Mouse (Mus musculus) erythroid progenitor cell, adult 5-6 weeks (primary cell): ENCODE data around the gene Slc25a18. TPM values are rescaled to one million over a fixed set of nuclear protein-coding genes. Genes with fewer than 3 reads are reported as not detected.
A peak's percentile ranks its signal among the peaks of the same experiment; 100 is the strongest.
"Not testable (repeated sequence)": the region's sequence is repeated elsewhere in the genome, so short reads cannot be mapped to it uniquely, and the experiment has no call there.

Source experiments
- ATAC-seq: replicated peaks from 2 replicates; pipeline ENCODE4 v1.8.0; 2016; ENCODE audit warnings: moderate number of reproducible peaks, mild to moderate bottlenecking, moderate TSS enrichment, inconsistent platforms; ENCODE audit not compliant: poor library complexity, low FRiP score, severe bottlenecking
- total RNA-seq, 2 experiments: library from RNA; stranded (forward) in 1 of 2; stranded (reverse) in 1 of 2; fragments of 150-400 nt in 1 of 2; fragments of 186-747, 209-891 nt in 1 of 2; gene quantifications; 2 replicates each; pipeline versions ENCODE4 v1.2.3 to v1.2.4; 2015 to 2017; ENCODE audit warnings: low replicate concordance in 2 of 2

Slc25a18 gene
- total RNA-seq, 2 experiments from 2014 or later = not detected

GRCm38 (mm10) chr6:120795422-120796086 is 22.2 kb downstream of the Slc25a18 start:
- ATAC-seq = no peak

GRCm38 (mm10) chr6:120796111-120796510 is 22.7 kb downstream of the Slc25a18 start:
- ATAC-seq = no peak

- ATAC-seq = no peak
Measured at GRCm38 (mm10) chr6:120798019-120798418, 24.6 kb downstream of the Slc25a18 start.

- no peak for ATAC-seq
Measured at GRCm38 (mm10) chr6:120798905-120799304, 25.5 kb downstream of the Slc25a18 start.

- ATAC-seq = no peak
Measured at GRCm38 (mm10) chr6:120799581-120800041, 26.2 kb downstream of the Slc25a18 start.

GRCm38 (mm10) chr6:120806999-120807737 is 33.8 kb downstream of the Slc25a18 start:
- ATAC-seq = no peak

- ATAC-seq = no peak
Measured at GRCm38 (mm10) chr6:120807738-120808081, 34.3 kb downstream of the Slc25a18 start.

GRCm38 (mm10) chr6:120811999-120812398 is 38.6 kb downstream of the Slc25a18 start:
- ATAC-seq = not testable (repeated sequence)

- ATAC-seq = no peak
Measured at GRCm38 (mm10) chr6:120819294-120819693, 45.9 kb downstream of the Slc25a18 start.

GRCm38 (mm10) chr6:120820144-120820543 is 46.8 kb downstream of the Slc25a18 start:
- no peak for ATAC-seq

- ATAC-seq = 0 out of 2 replicates have a peak, but pooled peaks have one; percentile 40
Measured at GRCm38 (mm10) chr6:120820941-120821340, 47.6 kb downstream of the Slc25a18 start.

- ATAC-seq = no peak
Measured at GRCm38 (mm10) chr6:120821715-120822114, 48.3 kb downstream of the Slc25a18 start.

- ATAC-seq = peak; percentile 96
Measured at GRCm38 (mm10) chr6:120822307-120822928, 49.0 kb downstream of the Slc25a18 start, which contains the start of gene Atp6v1e1. Gene Atp6v1e1, minus strand, starts transcription at chr6:120822793.

- peak; percentile 56 for ATAC-seq
Measured at GRCm38 (mm10) chr6:120822937-120823614, 49.7 kb downstream of the Slc25a18 start.

- ATAC-seq = peak; percentile 79
Measured at GRCm38 (mm10) chr6:120830056-120830455, 56.7 kb downstream of the Slc25a18 start.

GRCm38 (mm10) chr6:120830866-120831608 is 57.7 kb downstream of the Slc25a18 start:
- peak; percentile 67 for ATAC-seq

GRCm38 (mm10) chr6:120832097-120832496 is 58.7 kb downstream of the Slc25a18 start:
- peak; percentile 59 for ATAC-seq

GRCm38 (mm10) chr6:120834766-120835321 is 61.5 kb downstream of the Slc25a18 start:
- no peak for ATAC-seq
